Mouse (Mus musculus) CH12.LX (cell line): Measurements from ENCODE around the gene Sgms1. TPM values are rescaled to one million over a fixed set of nuclear protein-coding genes. Genes with fewer than 3 reads are reported as not detected.

ENCODE experiments used
- DNase-seq: peaks from one replicate; pipeline ENCODE4 v3.0.0-alpha.2; 2013; ENCODE audit errors: extremely low read depth
- H3K27ac ChIP-seq: 2 replicates; pipeline ENCODE4 v1.5.1; 2012; ENCODE audit warnings: low read depth, mild to moderate bottlenecking, control low read depth, moderate library complexity; ENCODE audit not compliant: insufficient read depth
- H3K27me3 ChIP-seq: replicated peaks from 2 replicates; pipeline ENCODE3; 2012; ENCODE audit warnings: inconsistent platforms
- H3K36me3 ChIP-seq, 2 experiments: replicated peaks in 1 of 2; 2 replicates each; pipeline versions ENCODE3 to v1.6.1; 2012; ENCODE audit warnings: inconsistent platforms in 1 of 2, low read length in 1 of 2, mild to moderate bottlenecking in 1 of 2, mixed read lengths in 1 of 2, moderate library complexity in 1 of 2; ENCODE audit not compliant: control insufficient read depth in 1 of 2, insufficient read depth in 1 of 2
- H3K4me1 ChIP-seq, 2 experiments: 2 replicates each; pipeline ENCODE4 v1.6.1; 2012; ENCODE audit warnings: inconsistent platforms in 1 of 2, moderate library complexity in 1 of 2; ENCODE audit not compliant: insufficient read depth in 2 of 2, control insufficient read depth in 1 of 2
- H3K4me2 ChIP-seq: 2 replicates; pipeline ENCODE4 v1.6.1; 2012; ENCODE audit warnings: low read depth, mild to moderate bottlenecking, control low read depth; ENCODE audit not compliant: poor library complexity, insufficient read depth, severe bottlenecking
- H3K4me3 ChIP-seq, 3 experiments: fragments of 150-350 bp in 1 of 3; sonication (generic) in 1 of 3; replicated peaks in 1 of 3; 2 replicates each; pipeline versions ENCODE3 to v1.5.1; 2011 to 2012; ENCODE audit warnings: low read depth in 2 of 3, low read length in 2 of 3, mild to moderate bottlenecking in 2 of 3, moderate library complexity in 2 of 3, control low read depth in 1 of 3, improper control_type of control experiment in 1 of 3, inconsistent platforms in 1 of 3, mixed read lengths in 1 of 3; ENCODE audit not compliant: poor library complexity in 1 of 3
- H3K79me2 ChIP-seq: replicated peaks from 2 replicates; pipeline ENCODE4 v1.6.1; 2012; ENCODE audit warnings: mild to moderate bottlenecking, moderate library complexity; ENCODE audit not compliant: control insufficient read depth, poor library complexity, insufficient read depth, severe bottlenecking; ENCODE audit errors: extremely low read depth
- H3K9ac ChIP-seq: 2 replicates; pipeline ENCODE4 v1.6.1; 2012; ENCODE audit warnings: low read depth, mild to moderate bottlenecking, control low read depth, moderate library complexity; ENCODE audit not compliant: insufficient read depth
- H3K9me3 ChIP-seq: replicated peaks from 2 replicates; pipeline ENCODE3; 2012; ENCODE audit warnings: low read length, inconsistent platforms, mixed read lengths
- BHLHE40 ChIP-seq: IDR thresholded peaks from 2 replicates; pipeline ENCODE4 v1.6.1; 2011; ENCODE audit warnings: mild to moderate bottlenecking, low read depth, low read length, improper control_type of control experiment
- CHD1 ChIP-seq: IDR thresholded peaks from 2 replicates; pipeline ENCODE4 v1.6.1; 2012; ENCODE audit warnings: low read depth, low read length, improper control_type of control experiment, inconsistent platforms
- E2F4 ChIP-seq: IDR thresholded peaks from 2 replicates; pipeline ENCODE4 v1.6.1; 2011; ENCODE audit warnings: low read depth, low read length, improper control_type of control experiment; ENCODE audit not compliant: insufficient replicate concordance
- ELF1 ChIP-seq: IDR thresholded peaks from 2 replicates; pipeline ENCODE4 v1.6.1; 2014; ENCODE audit warnings: low read depth, mild to moderate bottlenecking, inconsistent platforms, low read length, improper control_type of control experiment
- EP300 ChIP-seq: IDR thresholded peaks from 2 replicates; pipeline ENCODE4 v1.6.1; 2011; ENCODE audit warnings: low read length, improper control_type of control experiment
- ETS1 ChIP-seq: conservative IDR thresholded peaks from 2 replicates; pipeline ENCODE4 v1.6.1; 2012; ENCODE audit warnings: low read depth, mild to moderate bottlenecking, inconsistent platforms, low read length, improper control_type of control experiment, moderate library complexity
- HCFC1 ChIP-seq: IDR thresholded peaks from 2 replicates; pipeline ENCODE4 v1.6.1; 2012; ENCODE audit warnings: low read depth, mild to moderate bottlenecking, inconsistent platforms, low read length, improper control_type of control experiment
- JUND ChIP-seq: conservative IDR thresholded peaks from 2 replicates; pipeline ENCODE4 v1.6.1; 2011; ENCODE audit warnings: low read depth, low read length, improper control_type of control experiment
- MAFK ChIP-seq: IDR thresholded peaks from 2 replicates; pipeline ENCODE4 v1.6.1; 2011; ENCODE audit warnings: low read length, improper control_type of control experiment; ENCODE audit not compliant: insufficient replicate concordance
- NRF1 ChIP-seq: IDR thresholded peaks from 2 replicates; pipeline ENCODE4 v1.6.1; 2014; ENCODE audit warnings: low read depth, mild to moderate bottlenecking, inconsistent platforms, low read length, improper control_type of control experiment, moderate library complexity
- PAX5 ChIP-seq: IDR thresholded peaks from 2 replicates; pipeline ENCODE4 v1.6.1; 2012; ENCODE audit warnings: low read length, inconsistent platforms, mixed read lengths
- RAD21 ChIP-seq: IDR thresholded peaks from 2 replicates; pipeline ENCODE4 v1.6.1; 2011; ENCODE audit warnings: low read depth, mild to moderate bottlenecking, low read length, improper control_type of control experiment, moderate library complexity
- SIN3A ChIP-seq: IDR thresholded peaks from 2 replicates; pipeline ENCODE4 v1.6.1; 2012; ENCODE audit warnings: low read length, improper control_type of control experiment, inconsistent platforms
- TBP ChIP-seq: conservative IDR thresholded peaks from 2 replicates; pipeline ENCODE4 v1.6.1; 2011; ENCODE audit warnings: low read depth, low read length, improper control_type of control experiment
- TCF12 ChIP-seq: IDR thresholded peaks from 2 replicates; pipeline ENCODE4 v1.6.1; 2014; ENCODE audit warnings: low read depth, mild to moderate bottlenecking, inconsistent platforms, low read length, improper control_type of control experiment
- UBTF ChIP-seq: IDR thresholded peaks from 2 replicates; pipeline ENCODE4 v1.6.1; 2012; ENCODE audit warnings: low read depth, mild to moderate bottlenecking, inconsistent platforms, low read length, improper control_type of control experiment, moderate library complexity
- USF1 ChIP-seq: IDR thresholded peaks from 2 replicates; pipeline ENCODE4 v1.6.1; 2014; ENCODE audit warnings: low read depth, mild to moderate bottlenecking, inconsistent platforms, low read length, improper control_type of control experiment
- dilution Hi-C: fragments of 300-500 bp; cut with MboI; formaldehyde crosslinking; loops from 2 replicates; pipeline ENCODE4 v1.14.3; 2020; ENCODE audit warnings: low sequenced_read_pairs; ENCODE audit not compliant: extremely low pct_unique_long_range_greater_than_20kb, extremely low pct_ligation_motif_present
- in situ Hi-C: fragments of 300-500 bp; cut with MboI; formaldehyde crosslinking; loops from 3 replicates; pipeline ENCODE4 v1.14.3; 2019; ENCODE audit warnings: low sequenced_read_pairs, low pct_ligation_motif_present, low pct_unique_long_range_greater_than_20kb, mixed read lengths
- polyA plus RNA-seq: library from polyadenylated mRNA; unstranded; fragments of >175 nt; gene quantifications from 2 replicates; pipeline ENCODE4 v1.2.1, GENCODE M21; 2012; ENCODE audit warnings: low read depth; ENCODE audit not compliant: insufficient read length
- total RNA-seq, 2 experiments: library from RNA; depleted of rRNA; stranded (reverse); fragments of 300-350 nt in 1 of 2; fragments of >200 nt in 1 of 2; gene quantifications; 2 replicates each; pipeline ENCODE4 v1.2.3; 2012 to 2014

Sgms1 gene
- total and polyA plus RNA-seq, 3 experiments = 1.4 to 1.8 (median 1.8) TPM

DNA sequence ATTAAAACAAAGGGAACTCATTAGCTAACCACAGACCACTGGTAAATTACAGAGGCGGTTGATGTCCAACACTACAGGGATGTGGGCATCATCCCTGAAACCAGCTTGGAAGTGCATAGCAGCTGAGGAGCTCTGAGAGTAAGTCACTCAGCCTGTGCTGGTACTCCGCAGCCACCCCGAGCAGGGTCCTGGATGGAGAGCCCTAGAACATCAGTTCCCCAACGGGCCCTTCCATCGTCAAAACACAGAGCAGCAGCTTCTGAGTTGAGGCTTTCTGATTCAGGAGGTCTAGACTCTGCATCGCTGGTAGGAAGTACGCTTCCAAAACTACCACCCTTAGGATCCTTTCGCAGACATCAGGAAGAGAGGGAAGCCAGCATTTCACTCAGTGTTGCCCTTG, 5.8 kb downstream of the Sgms1 start:
- Histone ChIP-seq H3K4me2 (no peak overlapping the region), H3K4me3 (no peak overlapping the region), H3K27ac (no peak overlapping the region), H3K4me1 (peaks cover 0 to 13% of the 10 kb centered on the region in 2 experiments; a peak in 2 of 4 replicates), H3K9ac (no peak overlapping the region), H3K27me3 (no peaks in the 10 kb centered on the region), H3K36me3 (no peaks in the 10 kb centered on the region), H3K79me2 (no peaks in the 10 kb centered on the region), H3K9me3 (peaks cover 14% of the 10 kb centered on the region)
- DNase-seq = no peak
- no peak for TF ChIP-seq BHLHE40
- no peak for TF ChIP-seq USF1
- TF ChIP-seq ELF1 = no peak
- TF ChIP-seq UBTF = no peak
- TF ChIP-seq PAX5 = no peak
- no peak for TF ChIP-seq E2F4
- no peak for TF ChIP-seq TCF12
- no peak for TF ChIP-seq SIN3A
- dilution Hi-C loops (no loop called here), in situ Hi-C loops (no loop called here)

DNA sequence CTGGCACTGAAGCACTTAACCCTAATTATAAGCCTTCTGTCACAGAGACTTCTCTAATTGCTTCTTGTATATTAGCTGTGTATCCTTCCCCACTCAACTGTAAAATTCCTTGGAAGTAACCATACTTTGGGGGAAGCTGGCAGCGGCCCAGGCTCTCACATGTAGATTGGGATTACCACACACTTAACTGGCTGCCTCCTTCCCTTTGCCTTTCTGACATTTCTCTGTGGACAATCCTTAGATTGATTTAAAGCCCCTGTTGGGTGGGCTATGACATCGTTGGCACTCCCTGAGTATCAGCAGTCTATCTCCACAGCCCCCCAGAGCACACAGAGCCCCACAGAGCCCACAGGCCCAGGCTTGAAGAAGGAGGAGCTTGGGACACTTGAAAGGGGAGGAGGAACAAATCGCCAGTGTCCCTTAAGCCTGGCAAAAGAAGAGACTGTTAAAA, 8.0 kb downstream of the Sgms1 start:
- no peaks in the 10 kb centered on the region for H3K27me3 ChIP-seq
- H3K27ac ChIP-seq = no peak overlapping the region
- H3K4me1 ChIP-seq = peaks cover 6 to 31% of the 10 kb centered on the region in 2 experiments
- DNase-seq = no peak
- no peaks in the 10 kb centered on the region for H3K9me3 ChIP-seq
- no peak overlapping the region for H3K4me3 ChIP-seq
- H3K4me2 ChIP-seq = no peak overlapping the region
- H3K9ac ChIP-seq = no peak overlapping the region
- no peak for TF ChIP-seq JUND
- TF ChIP-seq NRF1 = no peak
- no peak for TF ChIP-seq HCFC1
- TF ChIP-seq ETS1 = no peak
- no peak for TF ChIP-seq RAD21
- no peak for TF ChIP-seq TBP
- no peak for TF ChIP-seq MAFK
- H3K79me2 ChIP-seq = no peaks in the 10 kb centered on the region
- dilution Hi-C loops (no loop called here), in situ Hi-C loops (no loop called here)
- H3K36me3 ChIP-seq = no peaks in the 10 kb centered on the region

DNA sequence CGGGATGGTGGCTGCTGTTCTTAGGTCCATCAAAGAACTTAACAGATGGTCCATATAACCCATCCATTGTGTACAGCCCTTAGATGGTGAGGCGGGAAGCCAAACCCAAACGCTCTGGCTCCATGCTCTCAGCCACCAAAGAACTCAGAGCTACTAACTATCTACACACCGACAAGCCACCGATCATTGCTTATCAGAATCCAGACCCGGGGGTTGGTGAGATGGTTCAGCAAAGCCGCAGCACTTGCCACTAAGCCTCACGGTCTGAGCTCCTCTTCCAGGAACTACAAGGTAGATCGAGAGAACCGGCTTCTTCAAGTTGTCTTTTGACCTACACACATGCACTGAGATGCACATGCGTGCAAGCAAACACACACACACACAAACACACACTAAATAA, 8.8 kb downstream of the Sgms1 start:
- Histone ChIP-seq H3K4me2 (no peak overlapping the region), H3K27ac (no peak overlapping the region), H3K9me3 (no peaks in the 10 kb centered on the region), H3K4me1 (peaks cover 6 to 31% of the 10 kb centered on the region in 2 experiments), H3K36me3 (no peaks in the 10 kb centered on the region), H3K9ac (no peak overlapping the region), H3K4me3 (no peak overlapping the region), H3K27me3 (no peaks in the 10 kb centered on the region), H3K79me2 (no peaks in the 10 kb centered on the region)
- in situ Hi-C loops = no loop called here
- dilution Hi-C loops = no loop called here
- DNase-seq = no peak
- no peak for TF ChIP-seq EP300
- no peak for TF ChIP-seq ETS1
- TF ChIP-seq CHD1 = no peak
- no peak for TF ChIP-seq MAFK
